Mouse (Mus musculus): ENCODE data around the gene Mccc1.

DNA sequence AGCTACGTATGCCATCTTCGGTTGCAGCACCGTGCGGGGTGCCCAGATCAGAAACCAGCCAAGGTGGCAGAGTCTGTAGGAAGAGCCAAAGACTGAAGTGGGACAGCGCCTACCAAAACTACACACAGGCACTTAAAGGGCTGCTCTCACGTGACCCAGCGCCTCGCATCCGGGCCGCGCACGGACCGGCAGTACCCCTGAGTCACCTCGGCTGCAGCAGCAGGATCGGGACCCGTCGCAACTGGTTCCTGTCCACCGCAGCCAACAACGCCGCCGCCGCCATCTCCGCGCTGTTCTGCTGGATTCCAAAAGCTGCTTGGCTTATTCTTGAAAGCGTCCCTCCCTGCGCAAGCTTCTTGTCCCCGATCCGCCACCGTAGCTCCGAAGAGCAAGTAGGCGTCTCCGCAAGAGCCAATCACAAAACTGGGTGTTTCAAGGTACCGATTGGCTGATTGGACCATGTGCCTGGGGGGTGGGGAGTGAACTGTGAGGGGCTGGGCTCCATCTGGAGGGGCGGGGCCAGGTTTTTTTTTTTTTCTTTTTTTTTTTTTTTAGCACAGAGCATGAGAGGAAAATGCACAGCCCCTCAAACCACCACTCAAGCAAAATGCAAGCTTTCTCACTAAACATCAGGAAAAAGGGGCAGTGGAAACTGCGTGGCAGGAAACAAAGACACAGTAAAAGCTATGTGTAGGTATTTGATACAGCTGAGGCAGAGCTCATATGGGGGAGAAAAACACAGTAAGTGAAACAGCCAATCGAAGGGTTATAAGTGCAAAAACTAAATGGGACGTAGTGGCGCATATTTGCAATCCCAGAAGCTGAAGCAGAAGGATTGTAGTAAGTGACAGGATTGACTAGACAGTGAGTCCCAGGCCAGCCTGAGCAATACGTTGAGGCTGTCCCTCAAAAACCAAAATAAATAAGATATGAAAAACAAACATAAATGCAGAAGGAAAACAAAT, at the start of gene Mccc1:
- no peak for TF ChIP-seq CTCF (IDR thresholded peaks at IDR 0.05)
- TF ChIP-seq EP300 (IDR thresholded peaks at IDR 0.05) = peak; percentile 82

Measured in lung, postnatal 0 days (tissue).